Mouse (Mus musculus) gastrocnemius, adult 2 months (tissue): ENCODE measurements around the gene Teddm2. TPM values are rescaled to one million over a fixed set of nuclear protein-coding genes. Genes with fewer than 3 reads are reported as not detected.
A peak's percentile ranks its signal among the peaks of the same experiment; 100 is the strongest.

Source experiments
- DNase-seq: peaks from one replicate; pipeline ENCODE4 v3.0.0; 2022
- H3K27ac ChIP-seq: fragments of 200-600 bp; 2 replicates; pipeline ENCODE4 v1.8.1; 2022; ENCODE audit warnings: mild to moderate bottlenecking
- H3K4me3 ChIP-seq: fragments of 200-600 bp; 2 replicates; pipeline ENCODE4 v1.8.1; 2022; ENCODE audit warnings: mild to moderate bottlenecking, moderate library complexity
- CTCF ChIP-seq: fragments of 200-600 bp; IDR thresholded peaks from 2 replicates; pipeline ENCODE4 v1.8.1; 2022; ENCODE audit warnings: antibody characterized with exemption, mild to moderate bottlenecking, moderate library complexity
- intact Hi-C: fragments of 180-260 bp; cut with DNase I; formaldehyde crosslinking; loops from one replicate; pipeline ENCODE4 v1.15.1; 2025
- long read RNA-seq, 2 experiments: library from polyadenylated mRNA; stranded (forward); transcript quantifications; one replicate each; pipeline ENCODE4 v2.0.0; 2021
- total RNA-seq, 2 experiments: library from RNA; stranded (reverse); gene quantifications; 2 replicates each; pipeline ENCODE4 v1.2.3; 2021

Gene Teddm2
- total RNA-seq, result 1 to 10 TPM; 1.6 to 4.4 TPM
- long read RNA-seq, experiment 1, partial matches to known transcripts, result 0 of 2 reads
- long read RNA-seq, experiment 1, other reads (novel, unspliced or antisense), result 0 of 2 reads
- long read RNA-seq, experiment 2, partial matches to known transcripts, result 0 of 4 reads
- long read RNA-seq, experiment 2, other reads (novel, unspliced or antisense), result 0 of 4 reads

DNA sequence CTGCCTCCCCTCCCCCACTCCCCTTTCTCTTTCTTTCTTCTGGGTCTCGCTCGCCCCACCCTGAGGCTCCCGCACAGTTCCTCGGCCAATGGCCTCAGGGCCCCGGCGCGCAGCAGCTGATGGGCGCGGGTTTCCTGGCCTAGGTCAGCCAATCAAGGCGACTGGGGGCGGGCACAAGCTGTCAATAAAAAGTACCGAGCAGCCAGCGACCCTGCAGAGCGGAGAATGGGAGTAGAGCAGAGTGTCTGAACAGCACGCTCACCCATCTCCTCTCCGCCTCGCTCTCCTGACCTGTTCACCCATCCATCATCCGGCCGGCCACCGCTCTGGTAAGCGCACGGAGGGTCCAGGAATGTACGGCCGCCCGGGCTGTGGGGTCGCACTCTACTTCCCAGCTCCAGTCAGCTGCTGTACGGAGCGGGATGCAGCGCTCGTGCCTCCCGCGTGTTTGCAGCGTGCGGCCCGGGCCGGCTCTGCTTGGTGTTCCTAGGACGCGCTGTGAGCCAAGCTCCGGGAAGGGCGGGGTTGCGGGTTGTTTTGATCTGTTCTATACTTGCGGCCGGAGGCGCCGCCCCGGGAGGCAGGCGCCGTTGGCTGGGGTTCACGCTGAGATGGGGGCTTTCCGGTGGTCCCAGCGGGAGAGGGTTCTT is at the start of gene Teddm2, which contains the start of gene Glul:
Gene Teddm2, minus strand, starts transcription at position 498 of the 650 bp plus-strand sequence.
Gene Glul, plus strand, starts transcription at position 214 of the 650 bp plus-strand sequence.
- TF ChIP-seq CTCF, result no peak
- Histone ChIP-seq H3K4me3 (peak within 1 kb of the TSS; percentile 88), H3K27ac (peak within 1 kb of the TSS; percentile 98)
- DNase-seq, result peak; percentile 98
- intact Hi-C loops, result loop anchor here (1.0 to 2.0 kb wide), 2 partner anchors 133 to 218 kb away; no protein-coding TSS in a partner anchor

- no peak for DNase-seq
- no peak for TF ChIP-seq CTCF
- intact Hi-C loops, result no loop called here
- no peak overlapping the region for H3K4me3 ChIP-seq
- no peak overlapping the region for H3K27ac ChIP-seq
Measured at GRCm38 (mm10) chr1:153947837-153948236, 47.8 kb upstream of the Teddm2 start.

DNA sequence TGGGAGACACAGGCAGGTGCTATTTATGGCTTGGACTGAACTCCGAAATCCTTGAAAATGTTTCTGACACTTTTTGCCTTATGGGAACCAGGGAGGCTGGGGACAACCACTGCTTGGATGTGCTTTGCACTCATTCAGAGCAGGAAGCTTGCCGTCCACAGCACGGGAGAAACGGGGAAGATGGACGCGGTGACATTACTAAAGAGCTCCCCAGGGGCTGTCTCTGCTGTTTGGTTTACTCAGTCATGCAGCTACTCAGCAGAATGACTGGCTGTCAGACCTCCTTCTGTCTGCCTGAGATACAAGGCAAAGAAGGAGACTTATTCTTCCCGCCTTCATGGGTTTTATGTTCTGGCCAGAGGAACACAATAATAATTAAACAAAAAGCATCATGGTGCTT is 46.9 kb upstream of the Teddm2 start:
- intact Hi-C loops, result no loop called here
- H3K4me3 ChIP-seq, result no peak overlapping the region
- H3K27ac ChIP-seq, result no peak overlapping the region
- no peak for DNase-seq
- TF ChIP-seq CTCF, result no peak

DNA sequence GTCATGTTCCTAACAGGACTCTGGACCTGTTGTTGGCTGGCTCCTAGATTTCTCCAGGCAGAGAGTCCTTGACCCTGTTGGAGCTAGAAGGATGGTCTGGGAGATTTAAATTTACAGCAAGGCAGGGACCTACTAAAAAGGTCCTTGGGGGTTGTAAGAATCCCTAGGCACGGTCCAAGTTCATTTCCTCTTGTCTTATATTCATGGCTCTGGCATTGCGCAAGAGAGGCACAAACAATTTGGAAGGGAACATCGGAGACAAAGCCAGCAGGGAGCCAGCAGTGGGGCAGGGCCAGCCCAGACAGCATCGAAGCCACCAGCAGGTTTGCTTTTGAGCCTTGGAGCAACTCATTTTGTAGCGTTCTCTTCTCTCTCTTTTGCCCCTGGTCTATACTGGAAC is 45.2 kb upstream of the Teddm2 start:
- DNase-seq, result peak; percentile 29
- no peak overlapping the region for H3K27ac ChIP-seq
- no peak for TF ChIP-seq CTCF

GRCm38 (mm10) chr1:153940986-153941385 is 41.0 kb upstream of the Teddm2 start:
- intact Hi-C loops, result no loop called here
- no peak for DNase-seq
- TF ChIP-seq CTCF, result no peak
- Histone ChIP-seq H3K4me3 (no peak overlapping the region), H3K27ac (no peak overlapping the region)

More for the DNA sequence above, 45.2 kb upstream of the Teddm2 start:
- intact Hi-C loops, result no loop called here
- H3K4me3 ChIP-seq, result no peak overlapping the region

DNA sequence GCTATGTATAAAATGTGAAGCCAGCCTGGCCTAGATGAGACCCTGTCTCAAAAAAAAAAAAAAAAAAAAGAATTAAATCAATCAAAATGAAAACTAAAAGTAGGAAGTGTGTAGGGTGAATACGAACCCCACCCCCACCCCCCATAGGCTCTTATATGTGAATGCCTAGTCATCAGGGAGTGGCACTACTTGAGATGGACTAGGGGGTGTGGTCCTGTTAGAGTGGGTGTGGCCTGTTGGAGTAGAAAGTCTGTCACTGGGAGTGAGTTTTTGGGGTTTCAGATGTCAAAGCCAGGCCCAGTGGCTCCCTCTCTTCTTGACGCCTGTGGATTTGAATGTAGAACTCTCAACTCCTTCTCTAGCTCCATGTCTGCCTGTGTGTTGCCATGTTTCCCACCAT is 37.0 kb upstream of the Teddm2 start:
- intact Hi-C loops, result no loop called here
- no peak overlapping the region for H3K4me3 ChIP-seq
- H3K27ac ChIP-seq, result no peak overlapping the region
- no peak for DNase-seq
- no peak for TF ChIP-seq CTCF

DNA sequence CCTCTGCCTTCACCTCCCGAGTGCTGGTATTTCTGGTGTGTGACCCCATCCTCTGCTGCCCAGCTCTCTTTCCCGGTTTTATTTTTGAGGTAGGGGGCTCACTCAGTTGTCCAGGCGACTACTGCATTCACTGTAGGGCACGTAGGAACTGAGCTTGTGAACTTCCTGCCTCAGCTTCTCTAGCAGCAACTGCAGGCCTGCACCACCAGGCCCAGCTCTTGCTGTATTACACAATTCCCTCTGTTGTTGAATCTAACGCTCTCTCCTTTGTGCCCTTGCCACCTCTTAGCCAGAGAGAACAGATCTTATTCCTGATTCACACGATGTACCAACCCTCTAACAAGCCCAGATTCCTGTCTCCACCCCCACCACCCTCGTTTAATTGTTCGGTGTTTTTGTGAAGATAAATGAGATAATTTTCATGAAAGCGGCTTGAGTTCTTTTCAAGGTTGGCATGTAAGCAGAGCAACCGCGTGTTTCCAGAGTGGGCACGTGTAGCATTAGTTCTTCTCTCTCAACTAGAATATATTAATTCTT is 35.9 kb upstream of the Teddm2 start:
- DNase-seq, result no peak
- TF ChIP-seq CTCF, result no peak
- intact Hi-C loops, result no loop called here
- Histone ChIP-seq H3K4me3 (no peak overlapping the region), H3K27ac (no peak overlapping the region)

DNA sequence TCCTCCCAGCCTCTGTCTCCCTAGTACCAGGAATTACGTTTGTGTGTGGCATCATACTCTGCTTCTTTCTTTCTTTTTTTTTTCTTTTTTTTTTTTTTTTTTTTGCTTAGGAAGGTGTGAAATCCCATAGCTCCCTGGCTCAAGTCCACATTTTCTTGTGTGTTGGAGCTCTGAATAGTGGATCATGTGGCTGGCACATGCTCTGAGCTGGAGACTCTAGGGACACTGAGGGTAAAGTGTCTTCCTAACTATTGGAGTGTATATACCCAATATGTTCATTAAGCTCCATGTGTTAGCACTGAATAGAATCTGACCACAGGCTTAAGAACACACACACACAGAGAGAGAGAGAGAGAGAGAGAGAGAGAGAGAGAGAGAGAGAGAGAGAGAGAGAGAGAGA is 33.7 kb upstream of the Teddm2 start:
- no peak overlapping the region for H3K27ac ChIP-seq
- no peak for TF ChIP-seq CTCF
- H3K4me3 ChIP-seq, result no peak overlapping the region
- no peak for DNase-seq
- intact Hi-C loops, result no loop called here

DNA sequence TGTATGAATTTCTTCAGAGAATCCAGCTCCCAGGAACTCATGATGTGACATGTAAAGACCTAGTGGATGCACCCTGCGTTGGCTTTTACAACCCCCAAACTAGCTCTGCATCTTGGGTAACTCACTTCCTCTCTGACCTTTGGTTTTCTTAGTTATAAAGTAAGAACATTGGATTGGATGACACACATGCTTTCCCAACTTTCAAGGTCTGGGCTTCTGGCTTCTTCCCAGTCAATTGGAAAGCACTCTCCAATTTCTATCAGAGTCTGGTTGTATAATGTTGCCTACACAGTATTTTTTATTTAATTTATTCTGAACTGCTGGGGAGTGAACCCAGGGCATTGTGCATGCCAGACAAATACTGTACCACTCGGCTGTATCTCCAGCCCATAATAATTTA is 30.4 kb upstream of the Teddm2 start:
- DNase-seq, result no peak
- no peak overlapping the region for H3K27ac ChIP-seq
- intact Hi-C loops, result no loop called here
- H3K4me3 ChIP-seq, result no peak overlapping the region
- TF ChIP-seq CTCF, result no peak

GRCm38 (mm10) chr1:153924395-153925385 is 24.7 kb upstream of the Teddm2 start:
- Histone ChIP-seq H3K27ac (no peak overlapping the region), H3K4me3 (no peak overlapping the region)
- DNase-seq, result no peak
- no peak for TF ChIP-seq CTCF
- intact Hi-C loops, result no loop called here

GRCm38 (mm10) chr1:153922571-153923021 is 22.6 kb upstream of the Teddm2 start:
- intact Hi-C loops, result loop anchor here (1.0 kb wide), 1 partner anchor 21 kb away; no protein-coding TSS in a partner anchor
- no peak overlapping the region for H3K4me3 ChIP-seq
- peak; percentile 90 for DNase-seq
- peak overlapping the region; percentile 89 for H3K27ac ChIP-seq
- no peak for TF ChIP-seq CTCF

- TF ChIP-seq CTCF, result no peak
- intact Hi-C loops, result loop anchor here (1.0 kb wide), 1 partner anchor 20 kb away; no protein-coding TSS in a partner anchor
- Histone ChIP-seq H3K4me3 (no peak overlapping the region), H3K27ac (peak overlapping the region; percentile 68)
- no peak for DNase-seq
Measured at GRCm38 (mm10) chr1:153921642-153922041, 21.6 kb upstream of the Teddm2 start.
